Comparison of ENCODE assay signal across 11 mouse cellular contexts in the genomic region with DNA sequence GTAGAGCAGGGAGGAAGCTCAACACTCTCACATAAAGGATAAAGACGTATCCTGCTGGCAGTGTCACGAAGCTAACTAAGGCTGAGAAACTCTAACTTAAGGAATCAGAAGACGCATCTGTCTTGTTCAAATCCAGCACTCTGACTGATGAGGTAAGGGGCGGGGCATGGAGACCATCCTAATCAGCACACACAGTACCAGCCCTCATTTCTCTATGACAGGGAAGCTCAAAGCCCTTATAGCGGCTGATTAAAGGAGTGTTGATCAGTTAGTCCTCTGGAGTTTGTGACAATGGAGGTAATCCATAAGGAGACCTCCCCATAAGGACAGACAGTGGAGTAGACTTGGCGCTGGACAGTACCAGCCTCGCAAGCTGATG. TPM values are rescaled to one million over a fixed set of nuclear protein-coding genes. Genes with fewer than 3 reads are reported as not detected.
A peak's percentile ranks its signal among the peaks of the same experiment; 100 is the strongest.
DNase-seq lines count a peak whose midpoint lies in the region; ATAC-seq and TF ChIP-seq lines count a peak whose summit lies in the region.
"Had no signal": no experiment of that assay in that cellular context is flagged by ENCODE, and none has a peak within 500 bp of the region (broad histone marks: within the 10 kb centered on the region; RNA-seq: fewer than 3 reads in every experiment).

No protein-coding gene starts in this region.

- TF ChIP-seq POLR2A in kidney, adult 2 months (IDR thresholded peaks at IDR 0.05; ENCODE audit: low read depth, low read length): no peak

- H3K36me3 ChIP-seq in embryonic facial prominence, embryonic 10.5 days (replicated peaks): no peaks in the 10 kb centered on the region
- no peaks in the 10 kb centered on the region for H3K36me3 ChIP-seq in embryonic facial prominence, embryonic 12.5 days
- no peaks in the 10 kb centered on the region for H3K36me3 ChIP-seq in hindbrain, embryonic 11.5 days (ENCODE audit: control insufficient read depth, insufficient read depth, low read length)
- no peaks in the 10 kb centered on the region for H3K36me3 ChIP-seq in midbrain, embryonic 12.5 days
- H3K36me3 ChIP-seq in kidney, adult 2 months (ENCODE audit: control insufficient read depth, insufficient read depth, low read length): no peaks in the 10 kb centered on the region
- H3K36me3 ChIP-seq: intestine, embryonic 15.5 days; liver, embryonic 12.5 days had no signal

- WGBS in embryonic facial prominence, embryonic 10.5 days: 74% methylated on average over 7 of the region's 7 CpGs
- WGBS in embryonic facial prominence, embryonic 12.5 days: 67% methylated on average over 7 of the region's 7 CpGs
- WGBS in hindbrain, embryonic 11.5 days: 58% methylated on average over 7 of the region's 7 CpGs
- 45% methylated on average over 7 of the region's 7 CpGs for WGBS in midbrain, embryonic 12.5 days
- 96% methylated on average over 7 of the region's 7 CpGs for WGBS in kidney, adult 2 months

- peak overlapping the region; percentile 19; the same call in 1 of the 2 replicates for H3K4me2 ChIP-seq in embryonic facial prominence, embryonic 12.5 days (replicated peaks)
- H3K4me2 ChIP-seq in hindbrain, embryonic 11.5 days (replicated peaks; ENCODE audit: low read depth, low read length): peak overlapping the region; percentile 6; the same call in 1 of the 2 replicates
- peak overlapping the region; percentile 40 for H3K4me2 ChIP-seq in midbrain, embryonic 12.5 days (replicated peaks)
- H3K4me2 ChIP-seq: intestine, embryonic 15.5 days; liver, embryonic 12.5 days had no signal

- peaks cover 61% of the 10 kb centered on the region for H3K4me1 ChIP-seq in embryonic facial prominence, embryonic 10.5 days
- H3K4me1 ChIP-seq in embryonic facial prominence, embryonic 12.5 days: peaks cover 37% of the 10 kb centered on the region
- peaks cover 9% of the 10 kb centered on the region for H3K4me1 ChIP-seq in hindbrain, embryonic 11.5 days (replicated peaks; ENCODE audit: control insufficient read depth, insufficient read depth, low read length)
- H3K4me1 ChIP-seq in midbrain, embryonic 12.5 days: peaks cover 41% of the 10 kb centered on the region
- no peaks in the 10 kb centered on the region for H3K4me1 ChIP-seq in kidney, adult 2 months (ENCODE audit: control insufficient read depth, insufficient read depth, low read length)

- no peak for TF ChIP-seq CTCF in kidney, adult 2 months (conservative IDR thresholded peaks at IDR 0.05; ENCODE audit: insufficient read depth, insufficient read length, low read depth, low read length)

- peak overlapping the region; percentile 80 for H3K27ac ChIP-seq in embryonic facial prominence, embryonic 10.5 days (replicated peaks)
- peak overlapping the region; percentile 73 for H3K27ac ChIP-seq in embryonic facial prominence, embryonic 12.5 days
- peak overlapping the region; percentile 76; the same call in 1 of the 2 replicates for H3K27ac ChIP-seq in hindbrain, embryonic 11.5 days (ENCODE audit: low read depth, low read length)
- peak overlapping the region; percentile 78 for H3K27ac ChIP-seq in midbrain, embryonic 12.5 days (replicated peaks)
- no peak overlapping the region for H3K27ac ChIP-seq in kidney, adult 2 months (ENCODE audit: insufficient read depth, low read depth, low read length)
- H3K27ac ChIP-seq: gastrocnemius, adult 2 months; intestine, embryonic 15.5 days; liver, embryonic 12.5 days had no signal

- 0 out of 2 replicates have a peak, but pooled peaks cover 5% of the 10 kb centered on the region for H3K27me3 ChIP-seq in embryonic facial prominence, embryonic 10.5 days (replicated peaks; ENCODE audit: low read depth, poor library complexity, severe bottlenecking)
- H3K27me3 ChIP-seq in embryonic facial prominence, embryonic 12.5 days: no peaks in the 10 kb centered on the region
- H3K27me3 ChIP-seq in hindbrain, embryonic 11.5 days (ENCODE audit: control insufficient read depth, insufficient read depth, low read length): no peaks in the 10 kb centered on the region
- H3K27me3 ChIP-seq in midbrain, embryonic 12.5 days: peaks cover 72% of the 10 kb centered on the region
- H3K27me3 ChIP-seq in kidney, adult 2 months (replicated peaks; ENCODE audit: control insufficient read depth, insufficient read depth, low read length): no peaks in the 10 kb centered on the region
- H3K27me3 ChIP-seq: intestine, embryonic 15.5 days had no signal

- peak overlapping the region; percentile 35 for H3K4me3 ChIP-seq in embryonic facial prominence, embryonic 10.5 days
- H3K4me3 ChIP-seq in embryonic facial prominence, embryonic 12.5 days: no peak overlapping the region
- H3K4me3 ChIP-seq in hindbrain, embryonic 11.5 days (ENCODE audit: low read depth, low read length): no peak overlapping the region
- H3K4me3 ChIP-seq in midbrain, embryonic 12.5 days: no peak overlapping the region
- no peak overlapping the region for H3K4me3 ChIP-seq in kidney, adult 2 months (ENCODE audit: insufficient read depth, low read depth, low read length)
- H3K4me3 ChIP-seq: gastrocnemius, adult 2 months; intestine, embryonic 15.5 days; liver, embryonic 12.5 days had no signal

- DNase-seq in embryonic facial prominence, embryonic 10.5 days (ENCODE audit: low spot score): no peak
- no peak for DNase-seq in hindbrain, embryonic 11.5 days (ENCODE audit: low spot score)
- DNase-seq in kidney, adult 2 months: no peak
- DNase-seq in layer of hippocampus, adult 18-20 months (ENCODE audit: low spot score in 2 of 2): no peak
- no peak for DNase-seq in layer of hippocampus, adult 9-11 months
- DNase-seq: gastrocnemius, adult 2 months had no signal

- no peak overlapping the region for H3K9ac ChIP-seq in embryonic facial prominence, embryonic 12.5 days
- no peak overlapping the region for H3K9ac ChIP-seq in hindbrain, embryonic 11.5 days (ENCODE audit: low read depth, low read length)
- no peak overlapping the region for H3K9ac ChIP-seq in midbrain, embryonic 12.5 days (replicated peaks)
- H3K9ac ChIP-seq: intestine, embryonic 15.5 days; liver, embryonic 12.5 days had no signal

- no peak for ATAC-seq in embryonic facial prominence, embryonic 12.5 days (ENCODE audit: insufficient number of reproducible peaks, insufficient read depth, low FRiP score, low TSS enrichment)
- ATAC-seq in hindbrain, embryonic 11.5 days (ENCODE audit: low FRiP score): peak; percentile 68
- peak; percentile 32; the same call in 1 of the 2 replicates for ATAC-seq in midbrain, embryonic 12.5 days (ENCODE audit: low FRiP score, low read depth)
- ATAC-seq: liver, embryonic 12.5 days had no signal

- no peaks in the 10 kb centered on the region for H3K9me3 ChIP-seq in embryonic facial prominence, embryonic 10.5 days
- H3K9me3 ChIP-seq in embryonic facial prominence, embryonic 12.5 days: no peaks in the 10 kb centered on the region
- H3K9me3 ChIP-seq in hindbrain, embryonic 11.5 days (ENCODE audit: control insufficient read depth, low read length): no peaks in the 10 kb centered on the region
- H3K9me3 ChIP-seq in midbrain, embryonic 12.5 days: no peaks in the 10 kb centered on the region
- H3K9me3 ChIP-seq: intestine, embryonic 15.5 days; liver, embryonic 12.5 days had no signal

RNA-seq across cellular contexts. Expression of a gene that starts 52.1 kb away (rescaled TPM):
- 0.06 and 0.16 TPM in 2 replicates for polyA plus RNA-seq in embryonic facial prominence, embryonic 10.5 days (2016; fragmentation: Nextera tagmentation; extraction: Ambion mirVana)
- polyA plus RNA-seq in embryonic facial prominence, embryonic 12.5 days (2016; fragmentation: Nextera tagmentation; extraction: Ambion mirVana): 0.18 TPM in 1 of 2 replicates, not detected in the other
- polyA plus RNA-seq in hindbrain, embryonic 11.5 days (2014; fragmentation: Nextera tagmentation; extraction: Ambion mirVana): 0.29 and 0.37 TPM in 2 replicates
- 0.35 and 0.48 TPM in 2 replicates for polyA plus RNA-seq in midbrain, embryonic 12.5 days (2016; fragmentation: Nextera tagmentation; extraction: Ambion mirVana)
- polyA plus RNA-seq in kidney, adult 2 months (2012; rRNA removed): 1.5 and 1.8 TPM in 2 replicates
- under 1 TPM; 0.20 to 0.89 TPM for total RNA-seq in layer of hippocampus, adult 18-20 months (2021)
- total RNA-seq: gastrocnemius, adult 2 months; megakaryocyte progenitor cell, adult 5-6 weeks had no signal
- polyA plus RNA-seq: intestine, embryonic 15.5 days; liver, embryonic 12.5 days had no signal
